Mouse (Mus musculus) erythroblast, embryonic 14.5 days (primary cell): ENCODE measurements around the gene Ces1d. TPM values are rescaled to one million over a fixed set of nuclear protein-coding genes. Genes with fewer than 3 reads are reported as not detected.
"Not testable (repeated sequence)": the region's sequence is repeated elsewhere in the genome, so short reads cannot be mapped to it uniquely, and the experiment has no call there.

Experiments
- H3K27me3 ChIP-seq: 2 replicates; pipeline ENCODE4 v1.6.1; 2012; ENCODE audit warnings: inconsistent platforms; ENCODE audit not compliant: control insufficient read depth
- H3K36me3 ChIP-seq: 2 replicates; pipeline ENCODE4 v1.6.1; 2012; ENCODE audit warnings: mild to moderate bottlenecking, inconsistent platforms; ENCODE audit not compliant: control insufficient read depth
- H3K4me1 ChIP-seq: 2 replicates; pipeline ENCODE4 v1.6.1; 2012; ENCODE audit warnings: inconsistent platforms; ENCODE audit not compliant: control insufficient read depth
- H3K4me3 ChIP-seq: replicated peaks from 2 replicates; pipeline ENCODE3; 2012; ENCODE audit warnings: moderate library complexity, mild to moderate bottlenecking, inconsistent platforms
- H3K9me3 ChIP-seq: 2 replicates; pipeline ENCODE4 v1.6.1; 2012; ENCODE audit warnings: low read length, inconsistent platforms, mixed read lengths; ENCODE audit not compliant: control insufficient read depth
- GATA1 ChIP-seq: IDR thresholded peaks from 2 replicates; pipeline ENCODE4 v1.6.1; 2012; ENCODE audit warnings: low read length, inconsistent platforms, mixed read lengths
- TAL1 ChIP-seq: IDR thresholded peaks from 3 replicates; pipeline ENCODE4 v1.6.1; 2012; ENCODE audit warnings: low read length, inconsistent platforms, mixed read lengths
- polyA plus RNA-seq: library from polyadenylated mRNA; stranded (reverse); fragments of >175 nt; gene quantifications from 2 replicates; pipeline ENCODE4 v1.2.3, GENCODE M21; 2012

Gene Ces1d
- polyA plus RNA-seq: not detected in 2 replicates

DNA sequence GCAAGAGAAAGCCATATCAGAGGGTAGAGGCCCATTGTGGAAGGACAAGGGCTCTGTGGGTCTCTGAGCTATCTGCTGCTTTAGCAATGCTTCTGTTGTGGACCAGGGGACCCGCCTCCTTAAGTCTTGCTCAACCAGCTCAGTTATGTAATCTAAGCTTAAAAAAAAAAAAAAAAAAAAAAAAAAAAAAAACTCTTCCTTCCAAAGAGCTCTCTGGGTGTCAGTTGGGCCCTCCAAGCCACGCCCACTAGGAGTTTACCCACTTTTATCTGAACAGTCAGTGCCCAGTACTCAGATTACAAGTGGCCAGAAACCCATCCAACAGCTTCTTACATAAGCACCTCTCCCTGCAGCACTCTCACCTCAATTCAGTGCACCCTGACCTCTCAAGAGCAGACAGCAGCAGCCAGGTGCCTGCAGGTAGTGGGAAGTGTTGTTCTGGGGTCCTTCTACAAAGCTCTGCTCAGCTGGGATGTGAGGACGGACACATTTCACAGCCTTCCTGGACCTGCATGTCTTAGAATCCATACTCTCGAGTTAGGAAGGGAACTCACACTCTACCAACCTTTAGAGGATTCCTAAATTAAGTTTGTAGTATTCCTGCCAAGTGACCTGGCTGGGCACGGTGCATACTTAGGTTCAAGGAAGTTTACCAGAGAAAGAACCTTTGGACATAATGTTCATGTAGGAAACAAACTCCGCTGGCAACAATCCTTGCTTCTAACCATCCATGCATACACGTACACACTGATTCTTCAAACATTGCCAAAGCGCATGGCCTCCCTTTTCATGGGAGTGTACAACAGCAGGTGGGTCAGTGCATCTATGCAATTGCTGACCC lies at the start of gene Ces1d:
Ces1d (minus strand) TSS at position 154 of the 841 bp plus-strand sequence.
- H3K27me3 ChIP-seq: no peaks in the 10 kb centered on the region
- H3K9me3 ChIP-seq: no peaks in the 10 kb centered on the region
- H3K4me1 ChIP-seq: no peaks in the 10 kb centered on the region
- H3K36me3 ChIP-seq: no peaks in the 10 kb centered on the region
- no peak for TF ChIP-seq GATA1
- TF ChIP-seq TAL1: no peak
- no peak within 1 kb of the TSS for H3K4me3 ChIP-seq

DNA sequence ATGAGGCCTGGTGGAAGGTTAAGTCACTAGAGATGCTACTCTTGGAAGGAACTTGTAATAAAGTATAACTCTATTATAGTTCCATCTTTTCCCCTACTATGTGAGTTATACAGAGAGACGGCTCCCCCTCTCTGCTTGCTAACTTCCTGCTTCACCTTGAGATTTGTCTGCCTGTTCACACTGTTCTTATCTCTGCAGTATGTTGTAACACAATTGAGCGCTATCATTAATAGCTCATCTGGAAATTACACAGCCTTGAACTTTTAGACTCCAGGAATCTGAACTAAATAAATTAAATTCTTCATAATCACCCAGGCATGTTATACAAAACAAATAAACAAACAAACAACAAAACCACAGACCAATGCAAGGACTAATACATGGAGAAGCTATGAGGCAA lies 48.4 kb upstream of the Ces1d start:
- Histone ChIP-seq H3K4me3 (no peak overlapping the region), H3K4me1 (no peaks in the 10 kb centered on the region), H3K36me3 (no peaks in the 10 kb centered on the region), H3K27me3 (no peaks in the 10 kb centered on the region), H3K9me3 (no peaks in the 10 kb centered on the region)
- TF ChIP-seq GATA1 (no peak), TAL1 (no peak)

DNA sequence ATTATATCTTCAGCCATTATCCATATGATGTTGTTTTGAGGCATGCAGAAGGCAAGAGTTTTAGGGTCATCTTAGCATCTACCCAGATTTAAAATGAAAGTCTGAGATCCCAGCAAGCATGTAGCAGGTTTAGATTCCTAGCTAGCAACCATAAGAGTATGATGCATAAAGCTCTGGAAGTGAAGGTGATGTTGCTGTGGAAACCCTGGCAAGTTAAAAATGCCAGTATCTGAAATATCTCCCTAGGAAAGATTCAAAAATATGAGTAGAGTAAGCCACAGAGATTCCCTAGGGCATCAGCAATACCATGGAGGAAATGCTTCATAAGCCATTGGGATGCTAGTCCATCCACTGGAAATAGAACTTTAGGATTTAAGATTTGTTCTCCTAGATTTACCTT lies 42.2 kb upstream of the Ces1d start:
- Histone ChIP-seq H3K4me1 (no peaks in the 10 kb centered on the region), H3K27me3 (no peaks in the 10 kb centered on the region), H3K36me3 (no peaks in the 10 kb centered on the region), H3K9me3 (peaks cover 2% of the 10 kb centered on the region; the same call in 1 of the 2 replicates), H3K4me3 (no peak overlapping the region)
- TF ChIP-seq GATA1: no peak
- no peak for TF ChIP-seq TAL1

DNA sequence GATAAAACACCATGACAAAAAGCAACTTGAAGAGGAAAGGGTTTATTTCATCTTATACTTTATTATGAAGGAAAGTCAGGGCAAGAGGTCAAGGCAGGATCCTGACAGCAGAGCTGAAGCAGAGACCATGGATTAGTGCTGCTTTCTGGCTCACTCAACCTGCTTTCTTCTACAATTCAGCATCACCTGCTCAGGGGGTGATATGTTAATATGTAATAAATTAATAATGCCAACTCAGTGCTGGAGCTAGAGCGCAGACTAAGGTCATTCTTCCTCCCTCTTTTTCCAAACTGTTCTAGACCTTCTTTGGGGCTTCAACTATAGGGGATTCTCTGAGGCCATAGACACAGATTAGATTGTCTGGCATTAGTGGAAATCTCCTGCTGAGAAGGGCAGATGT lies 38.0 kb upstream of the Ces1d start:
- Histone ChIP-seq H3K27me3 (no peaks in the 10 kb centered on the region), H3K36me3 (no peaks in the 10 kb centered on the region), H3K9me3 (peaks cover 2% of the 10 kb centered on the region; the same call in 1 of the 2 replicates), H3K4me3 (no peak overlapping the region), H3K4me1 (no peaks in the 10 kb centered on the region)
- no peak for TF ChIP-seq GATA1
- TF ChIP-seq TAL1: no peak

DNA sequence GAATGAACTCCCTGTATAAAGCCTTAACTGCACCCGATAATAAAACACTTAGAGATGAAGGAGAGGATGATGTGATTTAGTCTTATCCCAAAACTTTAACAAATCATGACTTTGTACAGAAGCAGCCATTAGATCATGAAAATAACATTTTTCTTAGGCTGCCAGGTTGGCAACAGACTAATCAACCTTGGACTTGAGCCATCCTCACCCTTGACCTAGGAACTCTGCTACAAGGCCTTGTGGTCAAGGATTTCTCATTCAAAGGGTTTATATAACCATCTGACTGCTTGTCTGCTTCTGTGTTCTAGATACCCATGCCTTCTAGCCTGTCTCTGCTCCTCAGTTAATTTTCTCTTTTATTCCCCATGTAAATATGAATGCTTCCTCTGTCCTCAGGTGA lies 37.1 kb upstream of the Ces1d start:
- no peaks in the 10 kb centered on the region for H3K27me3 ChIP-seq
- no peaks in the 10 kb centered on the region for H3K36me3 ChIP-seq
- H3K4me3 ChIP-seq: no peak overlapping the region
- peaks cover 2% of the 10 kb centered on the region; the same call in 1 of the 2 replicates for H3K9me3 ChIP-seq
- H3K4me1 ChIP-seq: no peaks in the 10 kb centered on the region
- TF ChIP-seq GATA1: no peak
- TF ChIP-seq TAL1: no peak

DNA sequence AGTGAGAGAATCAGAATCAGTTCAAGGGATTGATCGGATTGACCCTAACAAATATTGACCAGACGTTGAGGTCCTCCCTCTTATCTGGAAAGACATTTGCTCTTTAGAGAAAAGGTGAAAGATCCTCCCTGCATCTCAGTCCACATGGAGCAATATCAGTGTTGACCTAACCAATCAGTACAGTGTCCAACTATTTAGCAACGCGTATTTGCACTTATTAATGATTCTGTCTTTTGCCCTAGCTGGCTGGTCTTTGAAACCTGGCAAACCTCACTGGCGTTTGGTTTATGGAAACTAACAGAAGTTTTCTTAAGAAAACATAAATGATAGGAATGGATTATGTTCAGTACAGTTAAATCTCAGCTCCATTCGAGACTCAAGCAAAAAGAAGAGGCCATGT lies 36.4 kb upstream of the Ces1d start:
- H3K27me3 ChIP-seq: no peaks in the 10 kb centered on the region
- peaks cover 2% of the 10 kb centered on the region; the same call in 1 of the 2 replicates for H3K9me3 ChIP-seq
- no peak for TF ChIP-seq GATA1
- no peaks in the 10 kb centered on the region for H3K4me1 ChIP-seq
- H3K4me3 ChIP-seq: no peak overlapping the region
- H3K36me3 ChIP-seq: no peaks in the 10 kb centered on the region

DNA sequence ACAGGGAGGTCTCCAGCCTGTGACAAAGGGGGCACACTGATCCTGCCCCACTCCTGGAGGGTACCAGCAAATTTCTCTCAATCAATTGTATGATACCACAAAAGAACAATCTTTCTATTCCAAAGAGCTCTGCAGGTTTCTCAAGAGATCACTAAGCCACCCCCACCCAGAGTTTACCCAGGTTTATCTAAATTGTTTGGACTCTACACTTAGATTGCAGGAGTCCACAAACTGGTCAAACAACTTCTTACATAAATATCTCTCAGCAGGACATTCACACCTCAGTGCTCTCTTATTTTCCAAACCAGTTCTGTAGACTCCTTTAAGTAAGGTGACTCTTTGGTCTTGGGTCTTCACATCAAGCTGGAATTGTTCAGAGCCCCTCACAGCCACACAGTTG lies 31.8 kb upstream of the Ces1d start, which contains the start of gene Ces1e:
Ces1e (minus strand) TSS at position 174 of the 400 bp plus-strand sequence.
- Histone ChIP-seq H3K4me3 (no peak within 1 kb of the TSS), H3K27me3 (no peaks in the 10 kb centered on the region), H3K36me3 (no peaks in the 10 kb centered on the region), H3K4me1 (no peaks in the 10 kb centered on the region), H3K9me3 (no peaks in the 10 kb centered on the region)
- TF ChIP-seq GATA1: no peak
- no peak for TF ChIP-seq TAL1

DNA sequence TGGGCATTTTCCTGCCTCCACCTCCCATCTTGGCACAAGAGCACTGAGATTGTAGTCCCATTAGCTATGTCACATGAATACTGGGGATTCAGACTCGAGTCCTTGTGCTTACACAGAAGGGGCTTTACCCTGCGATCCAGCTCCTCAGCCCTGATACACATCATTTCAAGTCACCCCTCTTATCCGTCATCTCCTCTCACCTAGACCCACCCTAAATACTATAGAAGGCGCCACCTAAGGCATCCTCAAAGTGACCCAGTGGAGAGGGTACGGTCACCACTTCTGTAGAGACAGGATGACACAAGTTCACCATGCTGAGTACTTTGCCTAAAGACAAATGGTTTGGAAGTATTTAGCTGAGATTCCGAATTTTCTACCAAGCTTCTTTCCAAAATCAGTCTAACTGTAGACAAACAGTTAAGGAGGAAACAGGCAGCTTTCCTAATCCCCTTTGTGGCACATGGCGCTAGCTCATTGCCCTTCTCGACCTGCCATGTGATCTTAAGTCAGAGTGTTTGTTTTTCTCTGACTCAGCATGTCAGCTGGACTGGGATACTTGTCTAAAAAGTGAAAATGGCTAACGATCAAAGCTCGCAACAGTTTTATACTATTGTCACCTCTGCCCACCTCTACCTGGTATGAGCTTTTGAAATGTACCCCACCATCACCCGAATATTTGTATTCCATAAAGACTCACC lies 31.2 kb upstream of the Ces1d start:
- Histone ChIP-seq H3K4me3 (no peak overlapping the region), H3K27me3 (no peaks in the 10 kb centered on the region), H3K9me3 (peaks cover under 1% of the 10 kb centered on the region; the same call in 1 of the 2 replicates), H3K4me1 (no peaks in the 10 kb centered on the region), H3K36me3 (no peaks in the 10 kb centered on the region)
- no peak for TF ChIP-seq TAL1
- TF ChIP-seq GATA1: no peak

DNA sequence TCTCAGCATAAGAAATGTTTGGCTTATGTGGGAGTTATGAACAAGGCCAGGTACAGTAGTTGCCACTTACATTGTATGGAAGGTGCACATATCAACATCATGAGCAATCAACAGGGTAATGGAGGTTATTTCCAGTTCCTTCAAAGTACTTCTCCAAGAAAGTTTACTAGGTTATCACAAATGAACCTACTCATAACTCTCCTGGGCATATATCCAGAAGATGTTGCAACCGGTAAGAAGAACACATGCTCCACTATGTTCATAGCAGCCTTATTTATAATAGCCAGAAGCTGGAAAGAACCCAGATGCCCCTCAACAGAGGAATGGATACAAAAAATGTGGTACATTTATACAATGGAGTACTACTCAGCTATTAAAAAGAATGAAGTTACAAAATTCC lies 28.8 kb upstream of the Ces1d start:
- H3K36me3 ChIP-seq, H3K9me3 ChIP-seq, H3K4me3 ChIP-seq, H3K27me3 ChIP-seq, H3K4me1 ChIP-seq: not testable (repeated sequence)
